Mouse (Mus musculus) MEL (cell line): ENCODE measurements around the gene Iyd. TPM values are rescaled to one million over a fixed set of nuclear protein-coding genes. Genes with fewer than 3 reads are reported as not detected.

Experiments
- DNase-seq: peaks from one replicate; pipeline ENCODE4 v3.0.0; 2011; ENCODE audit warnings: low read depth, low spot score
- H3K27ac ChIP-seq: 2 replicates; pipeline ENCODE4 v1.5.1; 2012; ENCODE audit warnings: low read depth, mild to moderate bottlenecking, control low read depth, low read length, moderate library complexity; ENCODE audit not compliant: control insufficient read depth
- H3K27me3 ChIP-seq, 2 experiments: fragments of 150-350 bp in 1 of 2; sonication (generic) in 1 of 2; 2 replicates each; pipeline ENCODE4 v1.6.1; 2012; ENCODE audit warnings: low read length in 2 of 2, mild to moderate bottlenecking in 2 of 2, improper control_type of control experiment in 1 of 2, moderate library complexity in 1 of 2; ENCODE audit not compliant: insufficient read depth in 2 of 2, control insufficient read depth in 1 of 2
- H3K36me3 ChIP-seq, 2 experiments: 2 replicates each; pipeline ENCODE4 v1.6.1; 2012 to 2014; ENCODE audit warnings: low read length in 2 of 2, improper control_type of control experiment in 1 of 2, inconsistent platforms in 1 of 2, mild to moderate bottlenecking in 1 of 2; ENCODE audit not compliant: insufficient read depth in 2 of 2, control insufficient read depth in 1 of 2
- H3K4me1 ChIP-seq, 2 experiments: fragments of 150-350 bp in 1 of 2; sonication (generic) in 1 of 2; 2 replicates each; pipeline ENCODE4 v1.6.1; 2012; ENCODE audit warnings: low read length in 2 of 2, improper control_type of control experiment in 1 of 2, mild to moderate bottlenecking in 1 of 2; ENCODE audit not compliant: insufficient read depth in 2 of 2, control insufficient read depth in 1 of 2
- H3K4me3 ChIP-seq, 2 experiments: fragments of 150-350 bp in 1 of 2; sonication (generic) in 1 of 2; 2 replicates each; pipeline ENCODE4 v1.5.1; 2012; ENCODE audit warnings: low read depth in 2 of 2, low read length in 2 of 2, mild to moderate bottlenecking in 2 of 2, moderate library complexity in 2 of 2, control low read depth in 1 of 2, improper control_type of control experiment in 1 of 2; ENCODE audit not compliant: control insufficient read depth in 1 of 2, insufficient read depth in 1 of 2
- H3K79me2 ChIP-seq: 2 replicates; pipeline ENCODE4 v1.6.1; 2012; ENCODE audit warnings: mild to moderate bottlenecking, low read length, moderate library complexity; ENCODE audit not compliant: control insufficient read depth, poor library complexity, insufficient read depth
- H3K9ac ChIP-seq: 2 replicates; pipeline ENCODE4 v1.6.1; 2012; ENCODE audit warnings: low read depth, mild to moderate bottlenecking, control low read depth, low read length, moderate library complexity; ENCODE audit not compliant: control insufficient read depth, poor library complexity, severe bottlenecking
- H3K9me3 ChIP-seq: fragments of 150-350 bp; sonication (generic); replicated peaks from 2 replicates; pipeline ENCODE4 v1.6.1; 2012; ENCODE audit warnings: mild to moderate bottlenecking, low read length, improper control_type of control experiment, moderate library complexity; ENCODE audit not compliant: insufficient read depth
- BHLHE40 ChIP-seq: IDR thresholded peaks from 2 replicates; pipeline ENCODE4 v1.6.1; 2012; ENCODE audit warnings: low read depth, mild to moderate bottlenecking, inconsistent platforms, low read length, improper control_type of control experiment, borderline replicate concordance
- CHD1 ChIP-seq: IDR thresholded peaks from 2 replicates; pipeline ENCODE4 v1.6.1; 2012; ENCODE audit warnings: low read depth, mild to moderate bottlenecking, inconsistent platforms, low read length, improper control_type of control experiment
- CHD2 ChIP-seq: IDR thresholded peaks from 2 replicates; pipeline ENCODE4 v1.6.1; 2011; ENCODE audit warnings: low read length, improper control_type of control experiment
- CTCF ChIP-seq, 3 experiments: IDR thresholded peaks in 2 of 3; conservative IDR thresholded peaks in 1 of 3; 2 replicates each; pipeline ENCODE4 v1.5.1; 2011 to 2012; ENCODE audit warnings: low read length in 3 of 3, low read depth in 2 of 3, mild to moderate bottlenecking in 2 of 3, improper control_type of control experiment in 1 of 3, inconsistent platforms in 1 of 3, mixed read lengths in 1 of 3, moderate library complexity in 1 of 3; ENCODE audit not compliant: control insufficient read depth in 1 of 3, insufficient read depth in 1 of 3, poor library complexity in 1 of 3, severe bottlenecking in 1 of 3
- ELF1 ChIP-seq: IDR thresholded peaks from 2 replicates; pipeline ENCODE4 v1.6.1; 2014; ENCODE audit warnings: low read depth, mild to moderate bottlenecking, inconsistent platforms, low read length, improper control_type of control experiment, moderate library complexity
- GABPA ChIP-seq: IDR thresholded peaks from 2 replicates; pipeline ENCODE4 v1.6.1; 2012; ENCODE audit warnings: low read depth, mild to moderate bottlenecking, inconsistent platforms, low read length, improper control_type of control experiment, moderate library complexity
- GATA1 ChIP-seq: IDR thresholded peaks from 2 replicates; pipeline ENCODE4 v1.6.1; 2011; ENCODE audit warnings: low read depth, low read length, improper control_type of control experiment
- KAT2A ChIP-seq: conservative IDR thresholded peaks from 2 replicates; pipeline ENCODE4 v1.6.1; 2012; ENCODE audit warnings: low read depth, low read length, improper control_type of control experiment, inconsistent platforms
- MAFK ChIP-seq: IDR thresholded peaks from 2 replicates; pipeline ENCODE4 v1.6.1; 2011; ENCODE audit warnings: low read depth, mild to moderate bottlenecking, low read length, improper control_type of control experiment, borderline replicate concordance
- MAZ ChIP-seq: IDR thresholded peaks from 2 replicates; pipeline ENCODE4 v1.6.1; 2012; ENCODE audit warnings: low read depth, mild to moderate bottlenecking, inconsistent platforms, low read length, improper control_type of control experiment
- MXI1 ChIP-seq: IDR thresholded peaks from 2 replicates; pipeline ENCODE4 v1.6.1; 2011; ENCODE audit warnings: mild to moderate bottlenecking, low read depth, low read length, improper control_type of control experiment
- MYC ChIP-seq: IDR thresholded peaks from 2 replicates; pipeline ENCODE4 v1.6.1; 2011; ENCODE audit warnings: low read depth, mild to moderate bottlenecking, low read length, improper control_type of control experiment, moderate library complexity
- NELFE ChIP-seq: IDR thresholded peaks from 2 replicates; pipeline ENCODE4 v1.6.1; 2011; ENCODE audit warnings: low read depth, low read length, improper control_type of control experiment
- NRF1 ChIP-seq: IDR thresholded peaks from 2 replicates; pipeline ENCODE4 v1.6.1; 2014; ENCODE audit warnings: low read depth, mild to moderate bottlenecking, inconsistent platforms, low read length, improper control_type of control experiment, moderate library complexity; ENCODE audit not compliant: poor library complexity, insufficient read depth, severe bottlenecking
- POLR2A ChIP-seq, 2 experiments: IDR thresholded peaks; 2 replicates each; pipeline ENCODE4 v1.6.1; 2011 to 2012; ENCODE audit warnings: low read length in 2 of 2, mild to moderate bottlenecking in 2 of 2, control low read depth in 1 of 2, improper control_type of control experiment in 1 of 2, low read depth in 1 of 2, moderate library complexity in 1 of 2; ENCODE audit not compliant: control insufficient read depth in 1 of 2, insufficient read depth in 1 of 2, poor library complexity in 1 of 2
- POLR2AphosphoS2 ChIP-seq: IDR thresholded peaks from 2 replicates; pipeline ENCODE4 v1.6.1; 2011; ENCODE audit warnings: low read length, improper control_type of control experiment
- POLR2AphosphoS5 ChIP-seq: IDR thresholded peaks from 2 replicates; pipeline ENCODE4 v1.6.1; 2012; ENCODE audit warnings: low read depth, borderline replicate concordance, mild to moderate bottlenecking, inconsistent platforms, low read length, moderate library complexity, mixed read lengths
- RAD21 ChIP-seq: IDR thresholded peaks from 2 replicates; pipeline ENCODE4 v1.6.1; 2011; ENCODE audit warnings: mild to moderate bottlenecking, low read depth, low read length, improper control_type of control experiment
- SIN3A ChIP-seq: IDR thresholded peaks from 2 replicates; pipeline ENCODE4 v1.6.1; 2012; ENCODE audit warnings: low read length, improper control_type of control experiment, inconsistent platforms
- SMC3 ChIP-seq: IDR thresholded peaks from 2 replicates; pipeline ENCODE4 v1.6.1; 2011; ENCODE audit warnings: low read depth, low read length, improper control_type of control experiment
- TAL1 ChIP-seq: IDR thresholded peaks from 2 replicates; pipeline ENCODE4 v1.6.1; 2012; ENCODE audit warnings: mild to moderate bottlenecking, inconsistent platforms, low read length, moderate library complexity, mixed read lengths
- TBP ChIP-seq: IDR thresholded peaks from 2 replicates; pipeline ENCODE4 v1.8.0; 2011; ENCODE audit warnings: low read depth, low read length, improper control_type of control experiment
- TCF12 ChIP-seq: IDR thresholded peaks from 2 replicates; pipeline ENCODE4 v1.6.1; 2014; ENCODE audit warnings: low read depth, mild to moderate bottlenecking, inconsistent platforms, low read length, improper control_type of control experiment, moderate library complexity
- USF1 ChIP-seq: IDR thresholded peaks from 2 replicates; pipeline ENCODE4 v1.6.1; 2014; ENCODE audit warnings: low read depth, mild to moderate bottlenecking, inconsistent platforms, low read length, improper control_type of control experiment, moderate library complexity
- ZC3H11A ChIP-seq: IDR thresholded peaks from 2 replicates; pipeline ENCODE4 v1.6.1; 2012; ENCODE audit warnings: low read depth, mild to moderate bottlenecking, inconsistent platforms, low read length, improper control_type of control experiment
- ZKSCAN1 ChIP-seq: IDR thresholded peaks from 2 replicates; pipeline ENCODE4 v1.6.1; 2012; ENCODE audit warnings: low read depth, mild to moderate bottlenecking, inconsistent platforms, low read length, improper control_type of control experiment, moderate library complexity
- ZMIZ1 ChIP-seq: IDR thresholded peaks from 2 replicates; pipeline ENCODE4 v1.6.1; 2012; ENCODE audit warnings: low read depth, mild to moderate bottlenecking, inconsistent platforms, low read length, improper control_type of control experiment, moderate library complexity
- polyA plus RNA-seq, 2 experiments: library from polyadenylated mRNA; stranded (reverse) in 1 of 2; unstranded in 1 of 2; fragments of >175 nt in 1 of 2; fragments of >200 nt in 1 of 2; gene quantifications; 2 replicates each; pipeline versions ENCODE4 v1.2.1 to v1.2.4; 2012; ENCODE audit warnings: low replicate concordance in 2 of 2, low read depth in 1 of 2; ENCODE audit not compliant: insufficient read length in 2 of 2, insufficient read depth in 1 of 2, missing spikeins in 1 of 2
- total RNA-seq: library from RNA; depleted of rRNA; stranded (reverse); fragments of 300-350 nt; gene quantifications from 2 replicates; pipeline ENCODE4 v1.2.3, GENCODE M21; 2012

Iyd gene
- total and polyA plus RNA-seq, 3 experiments, result not detected

DNA sequence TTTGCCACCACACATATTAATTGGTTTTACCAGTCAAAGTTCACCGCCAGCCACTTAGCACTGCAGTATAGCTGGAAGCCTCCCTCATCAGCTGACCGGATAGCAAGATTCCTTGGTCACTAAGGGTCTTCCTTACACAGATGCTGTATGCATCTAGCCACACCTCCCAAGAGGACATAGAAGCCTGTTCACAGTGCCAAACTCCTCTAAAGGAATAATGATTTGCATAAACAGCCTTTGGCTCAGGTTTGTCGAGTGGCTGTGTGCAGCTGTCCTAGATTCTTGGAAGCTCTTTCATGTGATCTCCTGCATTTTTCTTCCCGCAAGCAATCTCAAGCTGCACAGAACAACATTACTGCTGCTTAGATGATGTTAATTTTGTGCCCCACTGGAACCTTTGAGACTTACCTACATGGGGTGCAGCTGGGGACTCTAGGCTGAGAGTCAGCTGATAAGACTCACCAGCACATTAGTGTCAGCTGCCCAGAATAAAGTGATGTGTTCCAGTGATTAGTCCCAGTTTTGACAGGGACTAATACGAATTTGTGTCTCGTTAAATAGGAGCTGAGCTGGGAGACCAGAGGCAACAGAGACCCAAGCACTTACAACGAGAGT, 30.3 kb upstream of the Iyd start:
- Histone ChIP-seq H3K4me1 (no peaks in the 10 kb centered on the region), H3K9ac (no peak overlapping the region), H3K36me3 (no peaks in the 10 kb centered on the region), H3K27ac (no peak overlapping the region), H3K79me2 (no peaks in the 10 kb centered on the region), H3K9me3 (no peaks in the 10 kb centered on the region), H3K4me3 (no peak overlapping the region), H3K27me3 (no peaks in the 10 kb centered on the region)
- no peak for TF ChIP-seq POLR2AphosphoS2
- no peak for TF ChIP-seq SMC3
- no peak for TF ChIP-seq TAL1
- TF ChIP-seq ZC3H11A, result no peak
- no peak for TF ChIP-seq ELF1
- TF ChIP-seq BHLHE40, result no peak
- TF ChIP-seq ZKSCAN1, result no peak
- TF ChIP-seq RAD21, result no peak
- TF ChIP-seq ZMIZ1, result no peak
- no peak for TF ChIP-seq MYC
- TF ChIP-seq NRF1, result no peak
- TF ChIP-seq USF1, result no peak
- no peak for TF ChIP-seq GABPA
- TF ChIP-seq CHD2, result no peak
- no peak for TF ChIP-seq MAZ
- no peak for TF ChIP-seq MAFK
- no peak for DNase-seq

- no peaks in the 10 kb centered on the region for H3K4me1 ChIP-seq
- H3K27me3 ChIP-seq, result no peaks in the 10 kb centered on the region
- DNase-seq, result no peak
- no peaks in the 10 kb centered on the region for H3K9me3 ChIP-seq
- TF ChIP-seq POLR2AphosphoS5, result no peak
- TF ChIP-seq ZC3H11A, result no peak
- no peak for TF ChIP-seq BHLHE40
- TF ChIP-seq ELF1, result no peak
- no peak for TF ChIP-seq TBP
- TF ChIP-seq NELFE, result no peak
- no peak for TF ChIP-seq GATA1
- no peak for TF ChIP-seq CHD2
- no peak for TF ChIP-seq TCF12
- no peak for TF ChIP-seq POLR2AphosphoS2
- no peak for TF ChIP-seq SIN3A
- no peak for TF ChIP-seq CHD1
- no peak for TF ChIP-seq MAZ
- TF ChIP-seq KAT2A, result no peak
- TF ChIP-seq CTCF (IDR thresholded peaks at IDR 0.05 in 2 of 3, conservative IDR thresholded peaks at IDR 0.05 in 1 of 3; ENCODE audit: control insufficient read depth in 1 of 3, insufficient read depth in 1 of 3, low read depth in 2 of 3, low read length in 3 of 3, poor library complexity in 1 of 3, severe bottlenecking in 1 of 3), result no peak
- no peak for TF ChIP-seq POLR2A (IDR thresholded peaks at IDR 0.05; ENCODE audit: control insufficient read depth in 1 of 2, insufficient read depth in 1 of 2, low read depth in 1 of 2, low read length in 2 of 2, poor library complexity in 1 of 2)
- no peak for TF ChIP-seq MXI1
- H3K9ac ChIP-seq, result no peak overlapping the region
- H3K4me3 ChIP-seq, result no peak overlapping the region
- H3K36me3 ChIP-seq, result no peaks in the 10 kb centered on the region
- H3K79me2 ChIP-seq, result no peaks in the 10 kb centered on the region
- no peak overlapping the region for H3K27ac ChIP-seq
These were observed 29.6 kb upstream of the Iyd start for GRCm38 (mm10) chr10:3510486-3510885.
